Mouse (Mus musculus): ENCODE measurements around the gene Nubp1. TPM values are rescaled to one million over a fixed set of nuclear protein-coding genes. Genes with fewer than 3 reads are reported as not detected.

The Nubp1 gene
- total and polyA plus RNA-seq, 3 experiments, result 57.7 to 75.0 TPM; not detected in 1

GRCm38 (mm10) chr16:10415976-10416375 is 4.2 kb downstream of the Nubp1 start:
- peak; percentile 30 for DNase-seq (ENCODE audit: low read depth, low spot score)
- no peak for TF ChIP-seq GABPA (IDR thresholded peaks at IDR 0.05; ENCODE audit: low read depth, low read length)
- no peak for TF ChIP-seq TBP (IDR thresholded peaks at IDR 0.05; ENCODE audit: low read depth, low read length)
- no peak for TF ChIP-seq MAX (IDR thresholded peaks at IDR 0.05; ENCODE audit: low read length)
- peak; percentile 22 to 28 (median 26); a peak in 2 of 6 replicates for TF ChIP-seq CTCF (IDR thresholded peaks at IDR 0.05 in 2 of 3, conservative IDR thresholded peaks at IDR 0.05 in 1 of 3; ENCODE audit: control insufficient read depth in 1 of 3, insufficient read depth in 1 of 3, low read depth in 2 of 3, low read length in 3 of 3, poor library complexity in 1 of 3, severe bottlenecking in 1 of 3)
- Histone ChIP-seq H3K79me2 (ENCODE audit: control insufficient read depth, insufficient read depth, low read length, poor library complexity) (peaks cover 4% of the 10 kb centered on the region), H3K27me3 (ENCODE audit: control insufficient read depth in 1 of 2, insufficient read depth in 2 of 2, low read length in 2 of 2) (no peaks in the 10 kb centered on the region), H3K27ac (ENCODE audit: control insufficient read depth, low read depth, low read length) (no peak overlapping the region), H3K36me3 (ENCODE audit: control insufficient read depth in 1 of 2, insufficient read depth in 2 of 2, low read length in 2 of 2) (peaks cover 0 to 6% of the 10 kb centered on the region in 2 experiments; a peak in 3 of 4 replicates), H3K4me3 (ENCODE audit: control insufficient read depth in 1 of 2, insufficient read depth in 1 of 2, low read depth in 2 of 2, low read length in 2 of 2) (no peak overlapping the region), H3K9ac (ENCODE audit: control insufficient read depth, low read depth, low read length, poor library complexity, severe bottlenecking) (no peak overlapping the region), H3K9me3 (replicated peaks; ENCODE audit: insufficient read depth, low read length) (no peaks in the 10 kb centered on the region), H3K4me1 (ENCODE audit: control insufficient read depth in 1 of 2, insufficient read depth in 2 of 2, low read length in 2 of 2) (peaks cover 0 to 10% of the 10 kb centered on the region in 2 experiments; a peak in 2 of 4 replicates)

- no peak overlapping the region for H3K9ac ChIP-seq (ENCODE audit: control insufficient read depth, low read depth, low read length, poor library complexity, severe bottlenecking)
- no peak overlapping the region for H3K27ac ChIP-seq (ENCODE audit: control insufficient read depth, low read depth, low read length)
- peaks cover 4% of the 10 kb centered on the region for H3K79me2 ChIP-seq (ENCODE audit: control insufficient read depth, insufficient read depth, low read length, poor library complexity)
- H3K9me3 ChIP-seq (replicated peaks; ENCODE audit: insufficient read depth, low read length), result no peaks in the 10 kb centered on the region
- peak; percentile 50 for DNase-seq (ENCODE audit: low read depth, low spot score)
- peak; percentile 58 to 97 (median 63) for TF ChIP-seq CTCF (IDR thresholded peaks at IDR 0.05 in 2 of 3, conservative IDR thresholded peaks at IDR 0.05 in 1 of 3; ENCODE audit: control insufficient read depth in 1 of 3, insufficient read depth in 1 of 3, low read depth in 2 of 3, low read length in 3 of 3, poor library complexity in 1 of 3, severe bottlenecking in 1 of 3)
- peak; percentile 34 for TF ChIP-seq SMC3 (IDR thresholded peaks at IDR 0.05; ENCODE audit: low read depth, low read length)
- TF ChIP-seq GATA1 (IDR thresholded peaks at IDR 0.05; ENCODE audit: low read depth, low read length), result no peak
- peak; percentile 37 for TF ChIP-seq RAD21 (IDR thresholded peaks at IDR 0.05; ENCODE audit: low read depth, low read length)
- H3K4me3 ChIP-seq (ENCODE audit: control insufficient read depth in 1 of 2, insufficient read depth in 1 of 2, low read depth in 2 of 2, low read length in 2 of 2), result no peak overlapping the region
- no peaks in the 10 kb centered on the region; a peak in 1 of 4 replicates for H3K36me3 ChIP-seq (ENCODE audit: control insufficient read depth in 1 of 2, insufficient read depth in 2 of 2, low read length in 2 of 2)
- peaks cover 0 to 4% of the 10 kb centered on the region in 2 experiments; a peak in 1 of 4 replicates for H3K4me1 ChIP-seq (ENCODE audit: control insufficient read depth in 1 of 2, insufficient read depth in 2 of 2, low read length in 2 of 2)
- no peaks in the 10 kb centered on the region for H3K27me3 ChIP-seq (ENCODE audit: control insufficient read depth in 1 of 2, insufficient read depth in 2 of 2, low read length in 2 of 2)
Measured at GRCm38 (mm10) chr16:10416866-10417265, 5.1 kb downstream of the Nubp1 start.

- Histone ChIP-seq H3K36me3 (ENCODE audit: control insufficient read depth in 1 of 2, insufficient read depth in 2 of 2, low read length in 2 of 2) (no peaks in the 10 kb centered on the region; a peak in 1 of 4 replicates), H3K4me1 (ENCODE audit: control insufficient read depth in 1 of 2, insufficient read depth in 2 of 2, low read length in 2 of 2) (peaks cover 0 to under 1% of the 10 kb centered on the region in 2 experiments; a peak in 1 of 4 replicates), H3K27ac (ENCODE audit: control insufficient read depth, low read depth, low read length) (no peak overlapping the region), H3K4me3 (ENCODE audit: control insufficient read depth in 1 of 2, insufficient read depth in 1 of 2, low read depth in 2 of 2, low read length in 2 of 2) (no peak overlapping the region), H3K27me3 (ENCODE audit: control insufficient read depth in 1 of 2, insufficient read depth in 2 of 2, low read length in 2 of 2) (no peaks in the 10 kb centered on the region), H3K9ac (ENCODE audit: control insufficient read depth, low read depth, low read length, poor library complexity, severe bottlenecking) (no peak overlapping the region), H3K9me3 (replicated peaks; ENCODE audit: insufficient read depth, low read length) (no peaks in the 10 kb centered on the region), H3K79me2 (ENCODE audit: control insufficient read depth, insufficient read depth, low read length, poor library complexity) (peaks cover under 1% of the 10 kb centered on the region; the same call in 1 of the 2 replicates)
- TF ChIP-seq POLR2A (IDR thresholded peaks at IDR 0.05; ENCODE audit: control insufficient read depth in 1 of 2, insufficient read depth in 1 of 2, low read depth in 1 of 2, low read length in 2 of 2, poor library complexity in 1 of 2) (no peak), SMC3 (IDR thresholded peaks at IDR 0.05; ENCODE audit: low read depth, low read length) (no peak), EP300 (IDR thresholded peaks at IDR 0.05; ENCODE audit: low read depth in 1 of 2, low read length in 2 of 2) (no peak), KAT2A (conservative IDR thresholded peaks at IDR 0.05; ENCODE audit: low read depth, low read length) (no peak), ZNF384 (IDR thresholded peaks at IDR 0.05; ENCODE audit: low read depth, low read length) (no peak), CHD2 (IDR thresholded peaks at IDR 0.05; ENCODE audit: low read length) (no peak), TAL1 (IDR thresholded peaks at IDR 0.05; ENCODE audit: low read length) (no peak), ZKSCAN1 (IDR thresholded peaks at IDR 0.05; ENCODE audit: low read depth, low read length) (no peak), BHLHE40 (IDR thresholded peaks at IDR 0.05; ENCODE audit: borderline replicate concordance, low read depth, low read length) (no peak), HCFC1 (IDR thresholded peaks at IDR 0.05; ENCODE audit: low read depth, low read length) (no peak)
- no peak for DNase-seq (ENCODE audit: low read depth, low spot score)
Measured at GRCm38 (mm10) chr16:10417723-10418259, 6.0 kb downstream of the Nubp1 start.

Data from MEL (cell line).